Mouse (Mus musculus): Measurements from ENCODE around the gene Gm4792. TPM values are rescaled to one million over a fixed set of nuclear protein-coding genes. Genes with fewer than 3 reads are reported as not detected.

The Gm4792 gene
- polyA plus RNA-seq, 1 experiment from 2014 or later: not detected

Other genes with a start within 250 kb of the Gm4792 start
- 10.9 and 11.4 TPM in 2 replicates for gene Nr2c1, start 150.7 kb downstream of the Gm4792 start, polyA plus RNA-seq (2014; fragmentation: Nextera tagmentation; extraction: Ambion mirVana)
- 471 and 486 TPM in 2 replicates for gene Ndufa12, start 100.0 kb downstream of the Gm4792 start, polyA plus RNA-seq (2014; fragmentation: Nextera tagmentation; extraction: Ambion mirVana)
- 2.8 and 4.1 TPM in 2 replicates for gene Tmcc3, start 13.2 kb upstream of the Gm4792 start, polyA plus RNA-seq (2014; fragmentation: Nextera tagmentation; extraction: Ambion mirVana)

All from forebrain, embryonic 11.5 days (tissue).